In genomic region chr10:80371411-80371966, GRCm38 (mm10) we compare ENCODE assay signal across 8 mouse cellular contexts. TPM values are rescaled to one million over a fixed set of nuclear protein-coding genes. Genes with fewer than 3 reads are reported as not detected.
DNase-seq lines count a peak whose midpoint lies in the region; ATAC-seq and TF ChIP-seq lines count a peak whose summit lies in the region.

No protein-coding gene starts in this region.

- no peak overlapping the region for H3K4me3 ChIP-seq in G1E (ENCODE audit: low read depth, low read length)
- peak overlapping the region; percentile 29 for H3K4me3 ChIP-seq in limb, embryonic 14.5 days (replicated peaks; ENCODE audit: low read length)
- no peak overlapping the region for H3K4me3 ChIP-seq in neural tube, embryonic 11.5 days (ENCODE audit: low read depth, low read length)

- peaks cover 44% of the 10 kb centered on the region for H3K27me3 ChIP-seq in G1E (ENCODE audit: insufficient read depth, low read length)
- H3K27me3 ChIP-seq in limb, embryonic 14.5 days (ENCODE audit: control insufficient read depth, insufficient read depth, low read length), result no peaks in the 10 kb centered on the region
- H3K27me3 ChIP-seq in neural tube, embryonic 11.5 days (ENCODE audit: control insufficient read depth, insufficient read depth, low read length), result no peaks in the 10 kb centered on the region

- no peak for ATAC-seq in G1E (ENCODE audit: extremely low read depth, insufficient number of reproducible peaks, low FRiP score, poor library complexity, severe bottlenecking)
- peak; percentile 86 for ATAC-seq in limb, embryonic 14.5 days (ENCODE audit: low FRiP score, low read depth)
- peak; percentile 71; the same call in 1 of the 2 replicates for ATAC-seq in neural tube, embryonic 11.5 days (ENCODE audit: insufficient read depth, low FRiP score, low TSS enrichment)

- peaks cover 33% of the 10 kb centered on the region for H3K4me1 ChIP-seq in G1E (ENCODE audit: insufficient read depth, low read depth, low read length)
- H3K4me1 ChIP-seq in limb, embryonic 14.5 days (ENCODE audit: control insufficient read depth, insufficient read depth, low read length), result peaks cover 7% of the 10 kb centered on the region
- H3K4me1 ChIP-seq in neural tube, embryonic 11.5 days (ENCODE audit: control insufficient read depth, insufficient read depth, low read length), result no peaks in the 10 kb centered on the region

- 0 out of 2 replicates have a peak overlapping the region, but pooled peaks have one; percentile 0 for H3K9ac ChIP-seq in limb, embryonic 14.5 days (ENCODE audit: low read depth, low read length, severe bottlenecking)
- no peak overlapping the region for H3K9ac ChIP-seq in neural tube, embryonic 11.5 days (ENCODE audit: low read length)

- H3K27ac ChIP-seq in limb, embryonic 14.5 days (replicated peaks; ENCODE audit: low read depth, low read length), result no peak overlapping the region
- no peak overlapping the region for H3K27ac ChIP-seq in neural tube, embryonic 11.5 days (ENCODE audit: low read depth, low read length)

- H3K4me2 ChIP-seq in limb, embryonic 14.5 days (replicated peaks; ENCODE audit: low read depth, low read length, severe bottlenecking), result peak overlapping the region; percentile 32
- H3K4me2 ChIP-seq in neural tube, embryonic 11.5 days (ENCODE audit: low read depth), result peak overlapping the region; percentile 17; the same call in 1 of the 2 replicates

- no peak for TF ChIP-seq CTCF in G1E (IDR thresholded peaks at IDR 0.05; ENCODE audit: low read depth, low read length)

- peak; percentile 30 to 69 for DNase-seq in adrenal gland, adult (ENCODE audit: inconsistent age in 2 of 2, low spot score in 1 of 2)
- DNase-seq in adrenal gland, postnatal 4 days (ENCODE audit: low spot score in 2 of 2), result no peak
- peak; percentile 39 for DNase-seq in G1E (ENCODE audit: low spot score)
- DNase-seq in embryo, embryonic 11 days, result peak; percentile 88
- peak; percentile 49 for DNase-seq in hindlimb bud, embryonic 11.5 days (ENCODE audit: extremely low spot score, low read depth, low spot score)
- DNase-seq in limb, embryonic 14.5 days (ENCODE audit: low spot score), result peak; percentile 87
- DNase-seq in neural tube, embryonic 11.5 days (ENCODE audit: low spot score), result peak; percentile 72
- DNase-seq in thymus, postnatal 4 days, result peak; percentile 86

- no peaks in the 10 kb centered on the region for H3K36me3 ChIP-seq in G1E (replicated peaks)
- no peaks in the 10 kb centered on the region for H3K36me3 ChIP-seq in limb, embryonic 14.5 days (ENCODE audit: control insufficient read depth, insufficient read depth, low read length)
- no peaks in the 10 kb centered on the region for H3K36me3 ChIP-seq in neural tube, embryonic 11.5 days (ENCODE audit: control insufficient read depth, insufficient read depth, low read length)

- WGBS in limb, embryonic 14.5 days, result 2% methylated on average over 12 of the region's 12 CpGs
- WGBS in neural tube, embryonic 11.5 days, result 4% methylated on average over 12 of the region's 12 CpGs

- no peak for TF ChIP-seq POLR2A in limb, embryonic 14.5 days (IDR thresholded peaks at IDR 0.05; ENCODE audit: borderline replicate concordance, extremely low read depth, insufficient read depth, insufficient read length)

- peaks cover 7% of the 10 kb centered on the region for H3K9me3 ChIP-seq in G1E (replicated peaks)
- H3K9me3 ChIP-seq in limb, embryonic 14.5 days (ENCODE audit: control insufficient read depth, low read length), result no peaks in the 10 kb centered on the region
- H3K9me3 ChIP-seq in neural tube, embryonic 11.5 days (ENCODE audit: control insufficient read depth, low read length), result no peaks in the 10 kb centered on the region

RNA-seq across cellular contexts. Expression of gene Plk5, which starts 15.2 kb away (rescaled TPM):
- total RNA-seq in adrenal gland, postnatal 4 days (2021), result under 1 TPM in 1 of 2 experiments, not detected in 1; 0.36 TPM
- total RNA-seq in G1E (2014; fragmentation: Nextera tagmentation) (not detected in 2 replicates), G1E (2017) (0.12 TPM in 1 of 2 replicates, not detected in the other)
- not detected in 2 replicates for polyA plus RNA-seq in G1E (2012)
- 1.8 and 1.9 TPM in 2 replicates for polyA plus RNA-seq in limb, embryonic 14.5 days (2012; rRNA removed)
- 0.48 and 0.88 TPM in 2 replicates for polyA plus RNA-seq in limb, embryonic 14.5 days (2014; fragmentation: Nextera tagmentation; extraction: Ambion mirVana)
- polyA plus RNA-seq in neural tube, embryonic 11.5 days (2014; fragmentation: Nextera tagmentation; extraction: Ambion mirVana), result 0.17 TPM in 1 of 2 replicates, not detected in the other

RNA-seq across cellular contexts. Expression of gene Mex3d, which starts 16.0 kb away (rescaled TPM):
- total RNA-seq in adrenal gland, postnatal 4 days (2021), result 10 to 100 TPM; 25.4 to 26.7 TPM
- total RNA-seq in G1E (2014; fragmentation: Nextera tagmentation) (7.7 and 11.4 TPM in 2 replicates), G1E (2017) (8.7 and 10.9 TPM in 2 replicates)
- 35.3 and 41.9 TPM in 2 replicates for polyA plus RNA-seq in G1E (2012)
- 44.0 and 60.0 TPM in 2 replicates for polyA plus RNA-seq in limb, embryonic 14.5 days (2012; rRNA removed)
- 8.2 and 9.0 TPM in 2 replicates for polyA plus RNA-seq in limb, embryonic 14.5 days (2014; fragmentation: Nextera tagmentation; extraction: Ambion mirVana)
- 12.6 and 15.5 TPM in 2 replicates for polyA plus RNA-seq in neural tube, embryonic 11.5 days (2014; fragmentation: Nextera tagmentation; extraction: Ambion mirVana)

RNA-seq across cellular contexts. Expression of gene Adamtsl5, which starts 23.3 kb away (rescaled TPM):
- total RNA-seq in adrenal gland, postnatal 4 days (2021), result 10 to 100 TPM; 12.8 to 13.2 TPM
- total RNA-seq in G1E (2014; fragmentation: Nextera tagmentation) (16.9 and 17.5 TPM in 2 replicates), G1E (2017) (5.4 and 8.0 TPM in 2 replicates)
- 33.4 and 37.9 TPM in 2 replicates for polyA plus RNA-seq in G1E (2012)
- 16.5 and 21.9 TPM in 2 replicates for polyA plus RNA-seq in limb, embryonic 14.5 days (2012; rRNA removed)
- 6.5 and 6.7 TPM in 2 replicates for polyA plus RNA-seq in limb, embryonic 14.5 days (2014; fragmentation: Nextera tagmentation; extraction: Ambion mirVana)
- 0.17 and 0.27 TPM in 2 replicates for polyA plus RNA-seq in neural tube, embryonic 11.5 days (2014; fragmentation: Nextera tagmentation; extraction: Ambion mirVana)

RNA-seq across cellular contexts. Expression of gene Mbd3, which starts 27.9 kb away (rescaled TPM):
- 100 to 1,000 TPM; 142 to 147 TPM for total RNA-seq in adrenal gland, postnatal 4 days (2021)
- total RNA-seq in G1E (2014; fragmentation: Nextera tagmentation) (37.3 and 41.7 TPM in 2 replicates), G1E (2017) (36.0 and 42.0 TPM in 2 replicates)
- 244 and 272 TPM in 2 replicates for polyA plus RNA-seq in G1E (2012)
- 267 and 270 TPM in 2 replicates for polyA plus RNA-seq in limb, embryonic 14.5 days (2012; rRNA removed)
- 196 and 214 TPM in 2 replicates for polyA plus RNA-seq in limb, embryonic 14.5 days (2014; fragmentation: Nextera tagmentation; extraction: Ambion mirVana)
- 262 and 271 TPM in 2 replicates for polyA plus RNA-seq in neural tube, embryonic 11.5 days (2014; fragmentation: Nextera tagmentation; extraction: Ambion mirVana)

RNA-seq across cellular contexts. Expression of gene Uqcr11, which starts 35.1 kb away (rescaled TPM):
- 100 to 1,000 TPM; 535 to 613 TPM for total RNA-seq in adrenal gland, postnatal 4 days (2021)
- total RNA-seq in G1E (2014; fragmentation: Nextera tagmentation) (57.3 and 71.6 TPM in 2 replicates), G1E (2017) (376 and 446 TPM in 2 replicates)
- polyA plus RNA-seq in G1E (2012), result 1,650 and 1,908 TPM in 2 replicates
- polyA plus RNA-seq in limb, embryonic 14.5 days (2012; rRNA removed), result 572 and 718 TPM in 2 replicates
- polyA plus RNA-seq in limb, embryonic 14.5 days (2014; fragmentation: Nextera tagmentation; extraction: Ambion mirVana), result 617 and 707 TPM in 2 replicates
- polyA plus RNA-seq in neural tube, embryonic 11.5 days (2014; fragmentation: Nextera tagmentation; extraction: Ambion mirVana), result 494 and 521 TPM in 2 replicates

Comparison
In these comparisons a context has a peak if more than half of its experiments do, and no peak if none do; other contexts are left out.
1. DNase-seq: peak in adrenal gland, adult (2 of 2), G1E (single experiment), embryo, embryonic 11 days (single experiment), hindlimb bud, embryonic 11.5 days (single experiment), limb, embryonic 14.5 days (single experiment), neural tube, embryonic 11.5 days (single experiment) and thymus, postnatal 4 days (single experiment); none in adrenal gland, postnatal 4 days (0 of 2).